Mouse (Mus musculus) brown adipose tissue, adult 24 weeks (tissue): ENCODE data around the gene 1190002N15Rik. TPM values are rescaled to one million over a fixed set of nuclear protein-coding genes. Genes with fewer than 3 reads are reported as not detected.

ENCODE experiments used
- H3K27ac ChIP-seq: fragments of 200-500 bp; replicated peaks from 2 replicates; pipeline ENCODE4 v1.5.1; 2012; ENCODE audit warnings: low read depth, mild to moderate bottlenecking, low read length
- H3K4me1 ChIP-seq: fragments of 200-500 bp; 2 replicates; pipeline ENCODE4 v1.6.1; 2012; ENCODE audit warnings: low read length, mixed read lengths; ENCODE audit not compliant: control insufficient read depth, insufficient read depth, insufficient read length
- H3K4me3 ChIP-seq: fragments of 200-500 bp; 2 replicates; pipeline ENCODE4 v1.5.1; 2012; ENCODE audit warnings: low read depth, mild to moderate bottlenecking, low read length, moderate library complexity; ENCODE audit not compliant: insufficient read depth
- polyA plus RNA-seq: library from polyadenylated mRNA; stranded (reverse); fragments of >200 nt; gene quantifications from 2 replicates; pipeline ENCODE4 v1.2.4, GENCODE M21; 2012; ENCODE audit not compliant: missing spikeins, insufficient read depth, insufficient read length

Gene 1190002N15Rik
- polyA plus RNA-seq, 1 experiment = 8.4 TPM

DNA sequence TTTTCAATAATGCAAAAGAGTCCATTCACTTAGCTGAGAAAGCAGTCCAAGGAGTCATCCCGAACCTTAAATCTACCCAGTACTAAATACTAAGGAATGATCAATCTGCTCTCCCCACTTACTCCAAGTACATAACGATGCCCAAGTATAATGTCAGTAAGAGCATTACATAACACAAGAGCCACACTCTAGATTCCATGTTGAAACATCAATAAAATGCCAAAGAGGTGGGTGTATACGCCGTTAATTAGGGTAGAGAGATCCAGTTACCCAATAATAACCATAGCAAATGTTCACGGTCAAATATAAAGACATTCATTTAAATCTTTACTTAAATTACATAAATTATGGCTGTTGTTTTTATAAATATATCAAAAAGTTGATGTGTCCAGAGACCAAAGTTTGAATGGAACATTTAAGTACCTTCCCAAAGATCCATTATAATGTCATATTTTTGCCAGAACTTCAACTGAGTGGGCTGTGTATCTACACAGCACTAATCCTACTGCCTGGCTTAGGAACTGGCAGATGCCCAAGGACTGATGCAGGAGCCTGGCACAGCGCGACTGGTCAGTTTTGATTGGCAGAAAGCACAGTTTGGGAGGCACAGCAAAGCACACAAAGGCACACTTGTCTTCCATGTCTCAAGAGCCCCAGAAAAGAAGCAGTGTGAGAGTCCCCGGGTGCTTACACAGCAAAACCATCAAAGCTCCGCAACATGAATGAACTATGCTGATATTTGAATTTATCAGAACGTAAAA is 55.5 kb downstream of the 1190002N15Rik start:
- no peaks in the 10 kb centered on the region; the same call in 1 of the 2 replicates for H3K4me1 ChIP-seq
- H3K27ac ChIP-seq = no peak overlapping the region
- H3K4me3 ChIP-seq = no peak overlapping the region

DNA sequence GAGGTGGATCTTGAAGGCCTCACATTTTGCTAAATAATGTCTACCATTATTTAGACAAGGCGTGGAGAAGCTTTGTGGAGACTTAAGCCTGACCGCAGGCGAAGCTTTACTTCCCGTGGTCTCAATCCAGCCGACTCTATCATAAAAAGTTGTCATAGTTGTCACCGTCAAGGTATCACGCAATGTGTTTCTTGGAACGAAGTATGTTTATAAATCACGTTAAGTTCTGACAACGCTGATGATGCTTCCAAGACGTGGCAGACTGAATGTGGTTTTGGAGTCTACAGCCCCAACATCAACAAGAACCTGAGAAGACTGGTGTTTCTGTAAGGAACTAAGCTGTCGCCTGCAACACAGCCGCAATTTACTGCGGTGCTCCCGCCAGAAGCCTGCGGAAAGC is 56.8 kb downstream of the 1190002N15Rik start:
- H3K4me3 ChIP-seq = no peak overlapping the region
- H3K27ac ChIP-seq = no peak overlapping the region
- H3K4me1 ChIP-seq = no peaks in the 10 kb centered on the region; the same call in 1 of the 2 replicates

DNA sequence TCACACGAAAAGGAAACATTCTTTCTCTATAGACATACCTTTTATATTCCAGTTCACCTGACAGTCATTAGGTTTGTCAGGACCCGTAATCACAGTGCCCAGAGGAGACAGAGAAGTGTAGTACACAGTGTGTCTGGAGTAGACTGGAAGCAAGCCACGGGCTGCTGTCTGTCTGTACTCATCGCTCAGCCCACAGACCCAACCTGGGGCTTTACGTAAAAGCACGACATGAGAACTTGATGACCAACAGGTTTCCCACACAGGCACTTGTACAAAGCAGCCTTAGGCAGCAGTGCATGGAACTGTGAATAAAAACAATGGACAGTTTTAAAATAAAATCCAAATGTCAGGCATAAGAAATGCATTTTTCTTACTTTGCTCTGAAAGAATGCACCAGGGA is 58.5 kb downstream of the 1190002N15Rik start:
- no peak overlapping the region for H3K4me3 ChIP-seq
- H3K27ac ChIP-seq = peak overlapping the region; percentile 32; the same call in 1 of the 2 replicates
- H3K4me1 ChIP-seq = no peaks in the 10 kb centered on the region; the same call in 1 of the 2 replicates

DNA sequence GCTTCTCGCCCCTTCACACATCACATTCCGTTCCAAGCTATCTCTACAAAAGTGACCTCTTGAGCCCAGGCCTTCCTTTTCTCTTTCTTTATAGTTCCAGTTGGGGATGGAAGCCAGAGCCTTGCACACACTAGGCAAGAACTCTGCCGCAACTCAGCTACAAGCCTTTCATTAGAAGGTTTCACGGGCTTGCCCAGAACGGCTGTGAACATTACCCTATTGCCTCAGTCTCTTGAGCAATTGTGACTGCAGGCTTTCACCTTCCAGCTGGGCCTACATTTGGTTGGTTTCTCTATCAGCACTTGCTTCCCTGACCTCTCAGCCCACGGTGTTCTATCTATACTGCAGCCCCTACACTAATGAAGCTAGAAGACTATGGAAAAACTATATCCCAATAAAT is 58.9 kb downstream of the 1190002N15Rik start:
- Histone ChIP-seq H3K4me1 (no peaks in the 10 kb centered on the region; the same call in 1 of the 2 replicates), H3K27ac (0 out of 2 replicates have a peak overlapping the region, but pooled peaks have one; percentile 32)

DNA sequence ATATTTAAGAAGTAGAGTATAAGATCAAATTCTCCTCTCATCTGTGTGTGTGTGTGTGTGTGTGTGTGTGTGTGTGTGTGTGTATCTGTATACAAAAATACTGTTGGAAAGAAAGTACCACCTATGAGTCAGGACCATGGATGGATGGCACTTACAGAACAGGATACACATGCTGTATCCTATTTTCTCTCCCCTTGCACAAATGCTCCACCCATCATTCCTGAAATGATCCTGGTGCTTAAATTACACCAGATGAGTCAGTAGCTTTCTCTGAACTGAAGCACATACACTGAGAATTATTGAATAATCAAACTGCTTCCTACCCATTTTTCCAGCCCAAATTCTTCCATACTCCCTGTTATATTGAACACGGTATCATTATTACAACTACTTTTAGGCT is 61.9 kb downstream of the 1190002N15Rik start:
- no peak overlapping the region for H3K27ac ChIP-seq
- no peaks in the 10 kb centered on the region for H3K4me1 ChIP-seq
- no peak overlapping the region for H3K4me3 ChIP-seq

More for the DNA sequence above, 58.9 kb downstream of the 1190002N15Rik start:
- H3K4me3 ChIP-seq = no peak overlapping the region

DNA sequence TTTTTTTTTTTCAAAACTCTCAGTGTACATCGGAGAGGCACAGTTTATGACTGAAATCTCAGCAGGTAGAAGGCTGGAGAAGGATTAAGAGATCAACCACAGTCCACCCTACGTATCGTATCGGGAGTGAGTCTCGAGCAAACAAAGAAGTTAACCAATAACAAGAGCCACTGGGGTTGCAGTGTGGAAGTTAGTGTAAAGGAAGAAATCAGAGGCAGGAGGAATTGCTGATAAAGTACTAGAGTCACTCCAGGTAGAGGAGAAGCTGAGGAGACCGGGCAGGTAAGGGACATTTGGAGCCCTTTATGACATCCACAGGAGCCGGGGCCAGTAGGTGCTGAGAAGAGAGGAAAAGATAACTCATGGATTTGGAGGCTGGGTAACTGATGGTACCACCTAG is 64.0 kb downstream of the 1190002N15Rik start:
- Histone ChIP-seq H3K27ac (no peak overlapping the region), H3K4me1 (no peaks in the 10 kb centered on the region), H3K4me3 (no peak overlapping the region)

DNA sequence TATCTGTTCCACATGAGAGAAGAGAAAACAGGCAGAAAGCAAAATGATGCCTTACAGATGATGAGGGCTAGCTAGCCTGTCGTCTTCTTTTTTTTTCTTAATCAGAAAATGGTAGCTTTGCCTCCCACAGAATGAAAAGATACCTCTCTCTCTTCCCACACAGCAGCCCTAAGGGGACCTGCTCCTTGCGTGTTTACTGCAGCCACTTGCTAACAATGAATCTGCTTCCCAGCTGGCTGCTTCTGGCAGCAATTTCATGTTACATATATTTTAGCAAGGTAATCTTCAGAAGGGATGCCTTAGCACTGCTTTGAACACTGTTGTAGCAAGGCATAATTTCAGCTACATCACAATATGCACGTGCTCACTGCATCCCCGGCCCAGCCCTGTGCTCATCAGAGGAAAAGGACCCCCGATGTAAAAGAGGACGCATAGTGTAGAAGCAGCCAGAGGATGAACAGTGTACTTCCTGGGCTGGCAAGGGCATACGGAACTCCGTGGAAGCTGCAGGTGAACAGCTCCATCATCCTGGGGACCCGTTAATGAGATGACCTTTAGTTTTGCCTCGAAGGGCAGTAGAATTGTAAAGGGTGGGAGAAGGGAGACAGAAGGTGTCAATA is 64.8 kb downstream of the 1190002N15Rik start:
- no peak overlapping the region for H3K27ac ChIP-seq
- H3K4me3 ChIP-seq = no peak overlapping the region
- H3K4me1 ChIP-seq = no peaks in the 10 kb centered on the region

DNA sequence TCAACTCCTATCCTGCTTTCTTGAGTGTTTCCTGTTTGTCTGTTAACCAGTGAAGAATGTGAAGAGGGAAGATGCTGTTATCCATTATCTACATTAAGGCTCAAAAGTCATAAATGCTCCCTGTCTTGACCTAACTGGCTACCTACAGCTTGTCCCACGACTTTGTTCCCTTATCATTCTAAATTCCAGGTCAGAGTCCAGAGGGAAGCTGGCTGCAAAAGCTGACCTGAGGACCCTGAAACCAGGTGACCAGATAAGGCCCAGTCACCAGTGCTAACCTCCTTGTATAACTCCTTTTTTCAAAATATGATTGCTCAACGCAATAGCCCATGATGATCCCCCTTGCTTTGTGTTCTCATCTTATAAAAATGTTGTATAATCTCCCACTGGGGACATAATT is 66.4 kb downstream of the 1190002N15Rik start:
- H3K4me1 ChIP-seq = no peaks in the 10 kb centered on the region
- no peak overlapping the region for H3K4me3 ChIP-seq
- H3K27ac ChIP-seq = no peak overlapping the region

Other genes with a start within 250 kb of the 1190002N15Rik start
- 1.5 and 2.0 TPM in 2 replicates for gene Slc9a9, start 131.8 kb upstream of the 1190002N15Rik start, polyA plus RNA-seq